Mouse (Mus musculus) cerebellum, postnatal 14 days (tissue): Measurements from ENCODE around the gene Robo2.

Experiments
- DNase-seq, 2 experiments: peaks; one replicate each; pipeline ENCODE4 v3.0.0; 2021; ENCODE audit warnings: mixed read lengths in 2 of 2

Robo2 gene

GRCm38 (mm10) chr16:74321666-74322371 is 89.8 kb downstream of the Robo2 start:
- peak in 1 of 2 experiments; percentile 17 for DNase-seq

GRCm38 (mm10) chr16:74316150-74316549 is 95.5 kb downstream of the Robo2 start:
- peak in 1 of 2 experiments; percentile 25 for DNase-seq

GRCm38 (mm10) chr16:74313222-74313621 is 98.4 kb downstream of the Robo2 start:
- DNase-seq, result peak; percentile 86

- no peak for DNase-seq
Measured at GRCm38 (mm10) chr16:74307543-74307887, 104.1 kb downstream of the Robo2 start.

GRCm38 (mm10) chr16:74306876-74307542 is 104.6 kb downstream of the Robo2 start:
- no peak for DNase-seq

GRCm38 (mm10) chr16:74287878-74288277 is 123.7 kb downstream of the Robo2 start:
- DNase-seq, result no peak

- DNase-seq, result no peak
Measured at GRCm38 (mm10) chr16:74282549-74282948, 129.1 kb downstream of the Robo2 start.

- no peak for DNase-seq
Measured at GRCm38 (mm10) chr16:74276855-74277573, 134.6 kb downstream of the Robo2 start.

GRCm38 (mm10) chr16:74274596-74274995 is 137.0 kb downstream of the Robo2 start:
- DNase-seq, result peak in 1 of 2 experiments; percentile 10

- DNase-seq, result no peak
Measured at GRCm38 (mm10) chr16:74272993-74273392, 138.6 kb downstream of the Robo2 start.

- no peak for DNase-seq
Measured at GRCm38 (mm10) chr16:74258241-74258640, 153.4 kb downstream of the Robo2 start.

GRCm38 (mm10) chr16:74244452-74244851 is 167.2 kb downstream of the Robo2 start:
- DNase-seq, result no peak

GRCm38 (mm10) chr16:74241534-74241933 is 170.1 kb downstream of the Robo2 start:
- DNase-seq, result no peak

- DNase-seq, result no peak
Measured at GRCm38 (mm10) chr16:74237411-74237930, 174.2 kb downstream of the Robo2 start.

- no peak for DNase-seq
Measured at GRCm38 (mm10) chr16:74234393-74235059, 177.1 kb downstream of the Robo2 start.

GRCm38 (mm10) chr16:74233596-74233995 is 178.0 kb downstream of the Robo2 start:
- peak; percentile 47 to 79 for DNase-seq

GRCm38 (mm10) chr16:74227285-74227684 is 184.3 kb downstream of the Robo2 start:
- no peak for DNase-seq

- peak; percentile 20 to 39 for DNase-seq
Measured at GRCm38 (mm10) chr16:74225423-74226272, 186.0 kb downstream of the Robo2 start.

GRCm38 (mm10) chr16:74222501-74222900 is 189.1 kb downstream of the Robo2 start:
- no peak for DNase-seq

- no peak for DNase-seq
Measured at GRCm38 (mm10) chr16:74216879-74217415, 194.7 kb downstream of the Robo2 start.

GRCm38 (mm10) chr16:74215791-74216190 is 195.8 kb downstream of the Robo2 start:
- DNase-seq, result peak in 1 of 2 experiments; percentile 10

- no peak for DNase-seq
Measured at GRCm38 (mm10) chr16:74200705-74201104, 210.9 kb downstream of the Robo2 start.
